Mouse (Mus musculus) fibroblast of lung, adult 2 months (primary cell): ENCODE measurements around the gene Gstm2.
"Not testable (repeated sequence)": the region's sequence is repeated elsewhere in the genome, so short reads cannot be mapped to it uniquely, and the experiment has no call there.

Source experiments
- DNase-seq: peaks from one replicate; pipeline ENCODE4 v3.0.0-alpha.2; 2011; ENCODE audit warnings: low read depth

The Gstm2 gene

GRCm38 (mm10) chr3:107996576-107996975 lies 10.3 kb upstream of the Gstm2 start:
- no peak for DNase-seq

GRCm38 (mm10) chr3:107995974-107996373 lies 9.7 kb upstream of the Gstm2 start:
- not testable (repeated sequence) for DNase-seq

GRCm38 (mm10) chr3:107985141-107985540 lies 1.1 kb downstream of the Gstm2 start:
- DNase-seq: not testable (repeated sequence)

GRCm38 (mm10) chr3:107984471-107984870 lies 1.8 kb downstream of the Gstm2 start:
- no peak for DNase-seq

- DNase-seq: no peak
Observed at GRCm38 (mm10) chr3:107983771-107984170, 2.5 kb downstream of the Gstm2 start.

GRCm38 (mm10) chr3:107982726-107983125 lies 3.5 kb downstream of the Gstm2 start:
- no peak for DNase-seq

- no peak for DNase-seq
Observed at GRCm38 (mm10) chr3:107981261-107981660, 5.0 kb downstream of the Gstm2 start.

GRCm38 (mm10) chr3:107977691-107978090 lies 8.6 kb downstream of the Gstm2 start:
- no peak for DNase-seq

- no peak for DNase-seq
Observed at GRCm38 (mm10) chr3:107974237-107974636, 12.0 kb downstream of the Gstm2 start.

GRCm38 (mm10) chr3:107972070-107972469 lies 14.2 kb downstream of the Gstm2 start:
- DNase-seq: no peak

GRCm38 (mm10) chr3:107971101-107971500 lies 15.2 kb downstream of the Gstm2 start:
- not testable (repeated sequence) for DNase-seq

GRCm38 (mm10) chr3:107968724-107969395 lies 17.4 kb downstream of the Gstm2 start, which contains the start of gene Gstm3:
Gstm3 (minus strand) TSS chr3:107969283.
- no peak for DNase-seq

GRCm38 (mm10) chr3:107966631-107967030 lies 19.6 kb downstream of the Gstm2 start:
- no peak for DNase-seq

- DNase-seq: no peak
Observed at GRCm38 (mm10) chr3:107965592-107965991, 20.7 kb downstream of the Gstm2 start.

- no peak for DNase-seq
Observed at GRCm38 (mm10) chr3:107964656-107965308, 21.5 kb downstream of the Gstm2 start.

GRCm38 (mm10) chr3:107964026-107964425 lies 22.2 kb downstream of the Gstm2 start:
- no peak for DNase-seq

- not testable (repeated sequence) for DNase-seq
Observed at GRCm38 (mm10) chr3:107955260-107955659, 31.0 kb downstream of the Gstm2 start.

GRCm38 (mm10) chr3:107953906-107954305 lies 32.3 kb downstream of the Gstm2 start:
- no peak for DNase-seq

- DNase-seq: peak; percentile 30
Observed at GRCm38 (mm10) chr3:107953328-107953755, 32.9 kb downstream of the Gstm2 start.

- DNase-seq: no peak
Observed at GRCm38 (mm10) chr3:107950531-107950930, 35.7 kb downstream of the Gstm2 start.

GRCm38 (mm10) chr3:107949461-107949860 lies 36.8 kb downstream of the Gstm2 start:
- DNase-seq: not testable (repeated sequence)

- DNase-seq: no peak
Observed at GRCm38 (mm10) chr3:107945729-107946128, 40.5 kb downstream of the Gstm2 start.

GRCm38 (mm10) chr3:107943239-107943990 lies 42.8 kb downstream of the Gstm2 start, which contains the start of gene Gstm6:
Gstm6 (minus strand) TSS chr3:107943749.
- no peak for DNase-seq
